Mouse (Mus musculus) left cerebral cortex, postnatal 14 days (tissue): ENCODE data around the gene Gse1. TPM values are rescaled to one million over a fixed set of nuclear protein-coding genes. Genes with fewer than 3 reads are reported as not detected.

Experiments
- DNase-seq, 2 experiments: peaks; one replicate each; pipeline ENCODE4 v3.0.0; 2021 to 2022; ENCODE audit warnings: low spot score in 2 of 2, mixed read lengths in 1 of 2
- intact Hi-C: fragments of 180-260 bp; cut with DNase I; formaldehyde crosslinking; loops from one replicate; pipeline ENCODE4 v1.15.1; 2025
- total RNA-seq, 2 experiments: library from RNA; stranded (reverse); gene quantifications; 2 replicates each; pipeline ENCODE4 v1.2.3; 2021

Gse1 gene
- total RNA-seq, 2 experiments from 2014 or later: 49.0 to 57.3 TPM

DNA sequence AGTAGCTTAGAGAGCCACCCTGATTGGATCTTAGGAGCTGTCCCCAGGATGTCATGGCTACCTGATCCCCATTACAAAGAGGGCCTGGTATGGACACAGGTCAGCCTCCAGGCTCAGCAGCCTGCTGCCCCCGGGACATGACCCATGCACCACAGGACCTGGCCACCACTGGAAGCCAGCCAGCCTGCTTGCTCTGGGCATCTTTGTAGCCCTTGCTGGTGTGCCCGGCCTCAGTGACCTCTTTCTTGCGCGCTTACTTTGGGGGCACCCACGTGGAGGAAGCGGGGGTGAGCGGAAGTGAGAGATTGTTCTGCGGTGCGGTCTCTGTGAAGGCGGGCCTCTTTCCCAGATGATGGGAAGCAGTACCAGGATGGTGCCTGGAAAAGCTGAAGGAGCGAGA, 324.3 kb downstream of the Gse1 start:
- intact Hi-C loops: no loop called here

DNA sequence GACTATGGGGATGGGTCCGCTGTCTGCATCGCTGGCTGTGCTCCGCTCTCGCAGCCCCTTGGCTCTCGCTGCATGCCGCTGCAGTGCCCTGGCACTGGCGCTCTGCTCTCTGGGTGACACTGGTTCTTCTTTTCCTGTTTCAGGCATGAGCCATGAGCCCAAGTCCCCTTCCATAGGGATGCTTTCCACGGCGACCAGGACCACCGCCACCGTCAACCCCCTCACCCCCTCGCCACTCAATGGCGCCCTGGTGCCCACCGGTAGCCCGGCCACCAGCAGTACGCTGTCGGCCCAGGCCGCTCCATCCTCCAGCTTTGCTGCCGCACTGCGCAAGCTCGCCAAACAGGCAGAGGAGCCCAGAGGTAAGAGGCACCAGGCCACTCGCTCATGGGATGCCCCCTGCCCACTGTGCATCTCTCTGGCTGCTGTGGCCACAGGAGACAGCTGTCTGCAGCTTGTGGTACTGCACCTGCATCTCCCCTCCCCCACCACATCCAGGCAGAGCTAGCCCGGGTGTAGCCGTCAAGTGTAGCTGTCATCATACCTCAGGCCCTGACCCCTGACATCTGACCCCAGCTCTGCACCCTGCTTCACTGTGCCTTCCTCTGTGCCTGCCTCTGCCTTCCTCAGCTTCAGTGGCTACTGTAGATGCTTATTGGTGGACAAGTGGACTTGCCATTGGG, 325.3 kb downstream of the Gse1 start:
- intact Hi-C loops: no loop called here
- no peak for DNase-seq

More for the DNA sequence above, 324.3 kb downstream of the Gse1 start:
- no peak for DNase-seq

DNA sequence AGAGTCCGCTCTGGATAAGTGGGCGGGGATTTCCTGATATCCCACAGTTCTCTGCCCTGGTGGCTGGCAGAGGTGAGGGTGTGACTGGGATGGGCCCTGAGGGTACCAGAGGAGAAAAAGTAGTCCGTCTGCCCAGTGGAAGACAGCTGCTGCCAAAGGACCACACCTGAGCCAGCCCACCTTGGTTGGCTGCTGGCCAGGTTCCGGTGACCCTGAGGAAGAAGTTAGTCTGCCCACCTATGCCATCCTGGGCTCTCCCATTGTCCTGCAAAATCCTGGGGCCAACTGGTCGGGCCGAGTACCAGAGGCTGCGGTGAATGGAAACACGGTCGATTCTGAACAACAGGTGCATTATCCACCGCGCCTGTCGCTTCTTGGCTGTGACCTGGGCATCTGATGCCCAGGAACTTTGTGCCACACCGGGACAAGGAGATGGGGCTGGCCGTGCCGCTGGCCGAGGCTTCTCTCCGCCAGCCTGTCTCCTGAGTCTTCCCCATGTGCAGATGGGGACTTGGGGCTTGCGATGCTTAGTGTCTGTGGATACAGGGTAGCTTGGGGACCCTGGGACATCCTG, 326.3 kb downstream of the Gse1 start:
- intact Hi-C loops: no loop called here
- no peak for DNase-seq

DNA sequence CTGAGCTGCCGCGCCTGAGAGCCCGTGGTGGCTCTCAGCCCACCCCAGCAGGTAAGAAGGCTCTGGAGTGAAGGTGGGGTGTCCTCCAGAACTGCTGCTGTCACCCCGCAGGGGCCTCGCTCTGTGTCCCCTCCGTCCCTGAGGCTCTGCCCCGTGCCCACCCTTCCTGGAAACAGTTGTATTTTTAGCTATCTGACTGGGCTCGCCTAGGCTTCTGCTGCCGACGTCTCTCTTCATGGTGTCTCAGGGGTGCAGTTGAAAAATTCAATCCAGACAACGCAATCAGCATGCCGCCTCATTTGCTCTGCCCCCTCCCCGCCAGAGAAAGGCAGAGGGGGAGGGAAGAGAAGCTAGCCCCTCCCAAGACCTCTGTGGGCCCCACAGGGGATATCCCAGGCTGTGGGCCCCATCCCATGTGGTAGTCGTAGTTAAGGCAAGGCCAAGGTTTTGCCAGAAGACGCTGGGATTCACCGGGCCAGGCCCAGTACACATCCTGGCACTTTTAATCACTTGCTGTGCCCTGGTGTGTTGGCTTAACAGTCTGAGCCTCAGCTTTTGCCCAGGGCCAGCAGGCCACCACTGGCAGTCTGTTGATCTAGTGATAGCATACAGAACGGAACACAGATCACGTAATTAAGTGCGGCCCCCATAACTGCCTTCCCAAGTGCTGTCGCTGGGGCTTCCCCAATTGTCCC, 328.1 kb downstream of the Gse1 start:
- intact Hi-C loops: no loop called here
- no peak for DNase-seq

DNA sequence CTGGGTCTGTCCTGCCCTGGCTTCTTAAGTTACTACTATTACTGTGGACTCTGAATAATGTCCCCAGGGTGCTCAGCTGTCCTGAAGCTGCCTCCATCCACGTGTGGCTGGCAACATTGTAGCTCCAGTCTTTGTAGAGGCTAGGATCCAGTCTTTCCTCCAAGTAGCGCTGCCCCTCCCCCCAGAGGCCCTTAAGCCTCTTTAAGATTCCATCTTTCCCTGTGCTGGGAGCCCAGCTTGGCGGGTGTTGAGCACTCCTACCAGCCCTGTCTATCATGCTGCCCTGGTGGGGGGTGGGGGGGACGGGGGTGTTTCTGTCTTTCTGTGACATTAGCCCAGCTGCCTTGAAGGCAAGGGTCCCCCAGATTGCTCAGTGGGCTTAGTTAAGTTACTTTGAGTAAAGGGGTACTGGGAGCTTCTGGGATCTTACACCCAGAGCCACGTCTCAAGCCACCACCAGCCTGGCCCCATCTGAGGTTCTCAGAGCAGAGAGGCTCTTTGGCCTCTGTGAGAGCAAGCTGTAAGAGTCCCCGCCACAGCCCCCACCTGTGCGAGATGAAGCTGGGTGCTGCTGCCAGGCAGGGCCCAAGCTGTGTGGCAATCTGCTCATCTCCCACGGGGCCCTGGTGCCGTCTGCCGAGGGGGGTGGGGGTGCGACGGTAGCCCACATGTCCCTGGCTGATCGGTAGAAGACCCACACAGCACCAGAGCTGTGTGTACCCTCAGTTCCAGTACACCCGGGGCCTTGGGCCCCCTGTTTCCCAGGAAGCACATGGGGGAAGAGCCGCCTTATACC, 329.1 kb downstream of the Gse1 start:
- intact Hi-C loops: no loop called here
- DNase-seq: peak; percentile 70 to 72

DNA sequence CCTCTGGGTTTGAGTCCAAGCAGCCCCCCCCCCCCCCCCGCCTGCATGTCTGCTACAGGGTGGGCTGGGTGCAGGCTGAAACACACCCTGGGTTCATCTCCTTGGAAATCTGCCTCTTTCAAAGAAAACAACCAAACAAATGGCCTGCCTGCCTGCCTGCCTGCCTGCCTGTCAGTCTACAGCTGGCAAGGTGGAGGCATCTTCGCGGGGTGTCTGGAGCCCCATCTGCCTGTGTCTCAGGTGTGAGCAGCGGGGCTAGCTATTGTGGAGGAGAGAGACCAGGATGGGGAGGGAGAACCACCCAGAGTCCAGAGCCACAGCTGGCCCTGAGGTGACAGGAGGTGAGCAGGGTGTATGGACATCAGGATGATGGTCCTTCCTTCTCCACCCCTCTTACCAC, 329.9 kb downstream of the Gse1 start:
- intact Hi-C loops: no loop called here
- DNase-seq: no peak

DNA sequence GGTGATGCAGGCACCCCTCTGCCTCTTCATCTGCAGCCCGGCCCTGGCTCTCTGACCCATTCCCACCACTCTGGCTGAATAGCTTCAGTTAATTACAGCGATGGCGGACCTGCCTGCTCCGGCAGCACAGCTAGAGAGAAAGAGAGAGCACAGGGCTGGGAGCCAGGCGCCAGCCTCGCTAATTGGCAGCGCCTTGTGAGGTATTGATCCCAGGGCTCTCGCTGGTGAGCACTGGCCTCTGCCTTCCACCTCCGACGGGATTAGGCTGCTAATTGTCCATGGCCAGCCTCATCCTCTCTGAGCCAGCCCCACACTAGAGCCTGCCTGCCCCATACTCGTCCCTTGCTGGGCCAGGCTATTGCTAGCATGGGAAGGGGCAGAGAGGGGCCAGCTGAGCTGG, 331.4 kb downstream of the Gse1 start:
- intact Hi-C loops: no loop called here
- peak in 1 of 2 experiments; percentile 52 for DNase-seq

DNA sequence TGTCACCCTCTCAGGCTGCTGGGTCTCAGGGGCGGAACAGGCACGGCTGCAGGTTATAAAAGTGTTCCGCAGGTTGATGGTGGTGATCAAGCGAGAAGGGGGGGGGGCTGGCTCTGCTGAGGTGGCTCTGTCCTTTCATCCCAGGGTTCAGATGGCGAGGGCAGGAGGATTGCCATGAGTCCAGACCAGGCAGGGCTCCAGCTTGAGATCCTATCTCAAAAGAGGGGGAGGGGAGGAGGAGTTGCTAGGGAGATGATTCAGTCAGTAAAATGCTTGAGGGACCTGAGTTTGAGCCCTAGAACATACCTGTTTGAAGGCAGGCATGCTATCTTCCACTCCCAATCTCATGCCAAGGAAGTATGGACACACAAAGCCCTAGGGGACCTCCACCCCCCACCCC, 332.3 kb downstream of the Gse1 start:
- no peak for DNase-seq
- intact Hi-C loops: no loop called here

DNA sequence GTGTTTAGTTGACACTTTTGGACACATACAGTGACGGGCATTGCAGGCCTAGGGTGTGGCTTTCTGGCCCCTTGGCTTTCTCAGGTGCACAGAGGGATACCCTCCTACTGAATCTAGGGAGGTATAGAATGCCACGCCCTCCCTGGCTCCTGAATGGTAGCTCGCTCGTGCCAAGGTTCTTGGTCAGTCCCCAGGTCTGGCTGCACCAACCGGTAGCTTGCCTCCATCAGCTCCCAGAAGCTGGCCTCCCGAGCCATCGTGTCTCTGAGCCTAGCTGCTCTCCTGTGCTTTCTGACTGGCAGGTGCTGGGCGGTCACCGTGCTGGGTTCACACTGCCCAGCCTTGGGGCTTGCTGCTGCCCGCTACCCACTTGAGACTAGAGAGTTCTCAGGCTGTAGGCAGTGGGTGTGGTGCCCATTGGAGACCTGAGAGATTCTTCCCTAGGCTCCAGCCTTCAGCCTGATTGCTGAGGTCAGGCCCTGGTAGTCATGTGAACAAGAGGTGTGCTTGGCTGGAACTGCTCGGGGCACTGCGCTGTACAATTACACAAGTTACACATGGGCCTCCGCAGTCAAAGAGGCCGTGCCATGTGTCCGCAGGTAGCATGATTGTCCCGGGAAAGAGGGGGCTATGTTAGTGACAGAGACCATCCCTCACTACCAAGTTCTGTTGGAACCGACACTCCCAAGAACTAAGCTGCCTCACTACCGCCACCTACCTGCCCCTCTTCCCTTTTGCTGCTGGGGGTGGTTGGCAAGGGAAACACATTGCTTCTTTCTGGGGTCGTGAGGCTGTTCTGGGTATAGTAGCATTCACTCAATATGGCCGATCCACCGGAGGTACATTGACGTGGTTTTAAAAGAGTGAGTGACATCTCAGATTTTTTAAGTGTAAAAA, 333.5 kb downstream of the Gse1 start:
- peak; percentile 56 to 69 for DNase-seq
- intact Hi-C loops: no loop called here

DNA sequence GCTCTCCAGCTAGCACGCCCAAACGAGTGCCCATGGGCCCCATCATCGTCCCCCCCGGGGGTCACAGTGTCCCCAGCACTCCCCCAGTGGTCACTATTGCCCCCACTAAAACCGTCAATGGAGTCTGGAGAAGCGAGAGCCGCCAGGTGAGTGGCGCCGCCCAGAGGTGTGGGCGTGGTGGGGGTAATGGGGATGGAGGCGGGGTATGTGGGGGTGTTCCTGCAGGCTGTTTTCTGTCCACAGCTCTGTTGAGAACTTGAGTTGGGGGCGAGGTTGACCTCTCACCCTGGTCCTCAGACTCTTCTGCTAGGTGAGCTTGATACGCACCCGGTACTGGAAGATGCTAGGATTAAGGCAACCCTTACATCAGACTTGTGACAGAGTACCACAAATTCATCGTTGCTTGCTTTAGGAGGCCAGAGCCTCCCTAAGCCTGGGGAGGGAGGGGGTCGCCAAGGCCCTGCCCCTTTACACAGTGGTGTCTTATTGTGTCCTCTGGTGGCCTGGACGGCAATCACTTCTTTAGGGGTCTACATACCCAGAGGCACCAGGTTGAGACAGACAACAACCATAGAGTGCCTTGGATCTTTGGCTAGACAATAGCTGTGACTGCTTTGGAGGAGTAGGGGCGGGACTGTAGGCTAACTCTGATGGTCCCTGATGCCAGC, 334.6 kb downstream of the Gse1 start:
- no peak for DNase-seq
- intact Hi-C loops: no loop called here

DNA sequence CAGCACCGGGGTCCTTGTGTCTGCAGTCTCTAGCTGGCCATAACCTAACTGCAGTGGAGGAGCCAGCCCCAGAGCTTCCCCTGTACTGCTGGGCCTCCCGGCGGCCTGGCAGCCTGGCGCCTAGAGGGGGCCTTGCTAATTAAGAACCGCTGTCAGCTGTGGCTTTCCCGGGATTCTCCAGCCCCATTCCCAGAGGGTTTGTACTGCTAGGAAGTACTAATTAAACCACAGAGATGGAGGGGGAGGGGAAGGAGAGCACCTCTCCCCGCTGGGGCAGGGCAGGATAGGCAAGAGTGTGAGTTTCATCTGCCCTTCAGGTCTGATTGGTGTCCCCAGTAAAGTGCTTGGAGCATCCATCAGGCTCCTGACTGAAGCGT, 335.1 kb downstream of the Gse1 start:
- DNase-seq: no peak
- intact Hi-C loops: no loop called here

DNA sequence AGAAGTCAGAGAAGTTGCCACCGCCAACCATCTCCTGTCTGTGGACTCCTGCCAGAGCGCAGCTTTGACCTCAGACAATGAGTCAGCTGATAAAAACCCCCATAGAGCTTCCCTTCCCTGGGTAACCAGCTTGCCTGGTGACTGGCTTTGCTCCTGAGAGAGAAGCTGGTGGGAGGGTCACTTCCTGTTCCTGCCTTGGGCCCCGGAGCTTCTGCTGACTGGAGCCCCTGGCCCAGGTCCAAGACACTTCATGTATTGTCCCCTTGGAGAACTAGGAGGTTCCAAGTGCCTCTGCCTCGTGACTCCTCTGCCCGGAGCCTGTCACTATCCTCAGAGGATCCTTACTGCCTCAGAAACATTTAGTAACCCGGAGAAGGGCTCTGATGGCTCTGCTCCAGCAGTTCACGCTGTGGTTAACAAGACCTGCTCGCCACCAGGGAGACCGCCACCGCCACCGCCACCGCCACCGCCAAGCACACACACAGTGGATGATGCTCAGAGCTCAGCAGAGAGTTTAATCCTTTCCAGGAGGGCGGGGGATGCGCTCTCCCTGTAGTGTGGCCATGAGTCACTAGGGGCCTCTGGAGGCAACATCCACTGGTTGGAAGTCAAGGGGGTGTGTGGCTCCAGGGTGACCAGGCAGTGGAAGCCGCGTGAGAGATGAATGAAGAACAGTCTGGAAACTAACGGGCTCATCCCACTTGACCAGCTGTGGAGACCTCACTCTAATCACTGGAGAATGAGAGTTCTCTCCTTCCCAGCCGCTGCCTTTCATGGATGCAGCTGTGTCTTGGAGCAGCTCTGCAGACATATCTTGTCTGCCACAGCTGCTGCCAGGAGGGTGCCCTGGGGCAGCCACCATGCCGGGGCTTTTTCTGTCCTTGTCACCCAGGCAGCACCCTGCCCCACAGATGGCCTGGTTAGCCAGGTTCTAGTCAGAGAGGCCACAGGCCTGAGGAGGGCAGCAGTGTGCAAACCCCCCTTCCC, 335.9 kb downstream of the Gse1 start:
- peak; percentile 74 to 85 for DNase-seq
- intact Hi-C loops: no loop called here

DNA sequence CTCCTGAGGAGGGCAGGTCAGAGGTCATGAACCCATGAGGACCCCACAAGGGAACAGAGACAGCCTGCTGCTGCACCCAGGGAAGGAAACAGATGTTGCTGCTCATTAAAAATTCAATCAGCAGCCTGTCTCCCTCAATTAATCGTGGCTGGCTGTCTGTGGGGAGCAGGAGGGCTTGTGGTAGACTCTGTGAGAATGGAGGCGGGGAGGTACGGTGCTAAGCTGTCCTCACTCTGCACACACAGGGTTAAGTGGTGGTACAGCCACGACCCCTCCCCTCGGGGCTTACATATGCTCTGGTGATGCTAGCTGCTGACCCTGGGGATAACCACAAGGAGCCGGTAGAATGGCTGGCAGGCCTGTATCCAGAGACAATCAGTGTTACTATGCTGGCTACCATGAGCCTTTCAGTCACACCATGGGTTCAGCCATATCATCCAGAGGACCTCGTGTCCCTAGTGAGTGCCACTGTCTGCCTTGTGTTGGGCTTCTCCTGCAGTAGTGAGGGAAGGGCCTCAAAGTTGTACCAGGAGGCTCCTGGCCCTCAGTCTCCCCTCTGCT, 337.0 kb downstream of the Gse1 start:
- no peak for DNase-seq
- intact Hi-C loops: no loop called here

DNA sequence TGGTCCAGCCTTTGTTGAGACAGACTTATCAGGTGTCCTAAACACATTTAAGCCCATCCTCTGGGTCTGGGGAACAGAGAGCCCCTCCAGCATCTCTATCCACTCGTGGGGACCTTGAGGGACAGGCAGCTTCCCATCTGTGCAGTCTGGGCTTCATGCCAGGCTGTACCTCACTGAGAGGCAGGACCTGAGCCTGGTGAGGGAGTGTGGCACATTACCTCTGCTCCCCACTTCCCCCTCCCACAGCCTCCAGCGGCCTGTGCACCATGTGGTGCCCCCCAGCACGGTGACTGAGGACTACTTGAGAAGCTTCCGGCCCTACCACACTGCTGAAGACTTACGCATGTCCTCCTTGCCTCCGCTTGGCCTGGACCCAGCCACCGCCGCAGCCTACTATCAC, 338.4 kb downstream of the Gse1 start:
- intact Hi-C loops: no loop called here
- DNase-seq: no peak

DNA sequence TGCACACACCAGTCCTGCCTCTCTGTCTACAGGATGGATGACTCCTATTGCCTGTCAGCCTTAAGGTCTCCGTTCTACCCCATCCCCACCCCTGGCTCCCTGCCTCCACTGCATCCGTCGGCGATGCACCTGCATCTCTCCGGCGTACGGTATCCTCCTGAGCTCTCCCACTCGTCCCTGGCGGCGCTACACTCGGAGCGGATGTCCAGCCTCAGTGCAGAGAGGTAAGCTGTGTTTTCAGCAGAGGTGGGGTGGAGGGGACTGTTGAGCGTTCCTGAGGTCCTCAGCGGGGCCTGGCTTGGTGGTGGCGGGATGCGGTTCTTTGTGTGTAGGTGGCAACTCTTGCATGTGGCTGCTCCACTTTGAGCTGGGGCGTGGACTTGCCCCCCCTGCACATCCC, 339.5 kb downstream of the Gse1 start:
- intact Hi-C loops: no loop called here
- no peak for DNase-seq

DNA sequence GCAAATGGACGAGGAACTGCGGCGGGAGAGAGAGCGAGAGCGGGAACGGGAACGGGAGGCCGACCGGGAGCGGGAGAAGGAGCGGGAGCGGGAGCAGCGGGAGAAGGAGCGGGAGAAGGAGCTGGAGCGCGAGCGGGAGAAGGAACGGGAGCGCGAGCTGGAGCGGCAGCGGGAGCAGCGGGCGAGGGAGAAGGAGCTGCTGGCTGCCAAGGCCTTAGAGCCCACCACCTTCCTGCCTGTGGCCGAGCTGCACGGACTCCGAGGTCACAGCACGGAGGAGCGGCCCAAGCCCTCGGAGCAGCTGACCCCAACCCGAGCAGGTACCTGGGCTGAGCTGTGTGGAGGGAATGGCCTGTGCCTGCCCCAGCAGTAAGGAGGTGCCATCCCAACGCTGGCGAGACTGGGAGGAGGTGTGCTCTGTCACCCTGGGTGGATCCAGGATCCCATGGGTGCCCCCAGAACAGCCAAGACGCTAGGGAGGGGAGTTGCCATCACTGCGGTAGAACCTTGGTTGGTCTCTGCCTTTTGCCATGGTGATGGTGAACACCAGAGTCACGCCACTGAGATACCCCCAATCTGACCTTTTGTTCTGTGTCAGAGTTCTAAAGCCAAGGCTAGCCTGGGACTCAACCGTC, 340.0 kb downstream of the Gse1 start:
- intact Hi-C loops: no loop called here
- no peak for DNase-seq

DNA sequence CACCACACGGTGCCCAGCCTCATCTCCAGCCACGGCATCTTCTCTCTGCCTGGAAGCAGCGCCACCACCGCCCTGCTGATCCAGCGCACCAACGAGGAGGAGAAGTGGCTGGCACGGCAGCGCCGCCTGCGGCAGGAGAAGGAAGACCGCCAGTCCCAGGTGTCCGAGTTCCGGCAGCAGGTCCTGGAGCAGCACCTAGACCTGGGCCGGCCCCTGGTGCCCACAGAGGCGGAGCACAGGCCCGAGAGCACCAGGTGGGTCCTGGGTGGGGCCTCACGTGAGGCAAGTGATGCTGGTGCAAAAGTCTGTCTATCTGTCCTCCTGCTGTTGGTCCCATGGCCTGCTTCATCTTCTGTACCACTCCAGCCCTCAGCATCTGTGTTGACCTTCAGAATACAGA, 340.9 kb downstream of the Gse1 start:
- DNase-seq: no peak
- intact Hi-C loops: no loop called here
